Mouse (Mus musculus): ENCODE results near the gene Pdlim3.
"Not testable (repeated sequence)": the region's sequence is repeated elsewhere in the genome, so short reads cannot be mapped to it uniquely, and the experiment has no call there.

The Pdlim3 gene

DNA sequence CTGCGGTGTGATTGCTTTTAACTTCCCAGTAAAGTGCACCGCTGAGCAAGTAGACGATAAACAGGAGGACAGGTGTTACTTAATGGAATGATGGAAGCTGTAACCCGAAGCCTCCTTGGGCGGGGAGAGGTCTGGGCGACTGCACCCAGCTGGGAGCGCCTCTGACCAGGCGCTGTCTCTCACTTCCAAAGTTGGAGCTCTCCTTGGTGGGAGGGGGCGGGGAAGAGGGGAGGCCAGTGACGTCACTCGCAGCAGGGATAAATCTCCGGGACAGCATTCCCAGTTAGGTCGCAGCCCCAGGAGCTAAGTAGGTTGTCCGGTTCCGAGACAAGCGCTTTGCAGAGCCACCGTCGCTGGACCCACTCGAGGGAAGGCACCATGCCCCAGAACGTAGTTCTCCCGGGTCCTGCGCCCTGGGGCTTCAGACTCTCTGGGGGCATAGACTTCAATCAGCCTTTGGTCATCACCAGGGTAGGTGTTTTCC is at the start of gene Pdlim3:
Gene Pdlim3, plus strand, starts transcription at position 260 of the 484 bp plus-strand sequence.
- no peak for DNase-seq

DNA sequence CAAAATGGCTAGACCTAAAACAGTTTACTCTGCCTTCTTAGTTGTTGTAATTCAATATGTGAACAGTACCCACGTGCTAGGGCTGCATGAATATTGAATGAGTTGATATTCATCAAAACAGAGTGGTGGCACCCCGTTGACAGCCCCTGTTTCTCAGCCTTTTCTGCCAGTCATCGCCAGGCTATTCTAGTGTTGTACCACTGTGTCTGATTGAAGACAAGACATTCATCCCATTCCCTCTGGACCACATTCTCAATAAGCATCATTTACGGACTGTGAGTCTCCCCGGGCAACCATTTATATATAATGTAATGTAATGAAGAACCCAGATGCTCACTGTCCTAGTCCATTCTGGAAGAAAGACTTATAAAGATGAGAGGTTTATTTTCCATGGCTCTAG is 42.0 kb upstream of the Pdlim3 start:
- no peak for DNase-seq

- peak; percentile 32 for DNase-seq
Observed at GRCm38 (mm10) chr8:45844097-45844885, 41.0 kb upstream of the Pdlim3 start.

GRCm38 (mm10) chr8:45844911-45845481 is 40.3 kb upstream of the Pdlim3 start:
- no peak for DNase-seq

- no peak for DNase-seq
Observed at GRCm38 (mm10) chr8:45845906-45846305, 39.4 kb upstream of the Pdlim3 start.

GRCm38 (mm10) chr8:45855118-45855517 is 30.1 kb upstream of the Pdlim3 start:
- no peak for DNase-seq

DNA sequence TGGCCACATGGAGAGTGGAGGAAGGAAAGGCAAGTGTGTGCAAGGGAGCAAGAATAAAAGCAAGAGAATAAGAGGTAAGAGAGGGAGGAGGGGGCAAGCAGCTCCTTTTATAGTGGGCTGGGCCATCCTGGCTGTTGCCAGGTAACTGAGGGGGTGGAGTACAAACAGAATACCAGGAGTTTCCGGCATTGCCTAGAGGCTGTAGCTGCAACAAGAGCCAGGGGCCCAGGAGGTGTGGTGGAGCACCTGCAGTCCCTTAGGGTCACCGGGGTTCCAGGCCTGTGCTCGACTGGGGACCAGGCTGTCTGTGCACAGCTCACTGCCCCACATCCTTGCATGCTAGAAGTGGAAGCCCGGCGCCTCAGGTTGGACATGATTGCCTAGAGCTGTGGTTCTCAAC is 27.5 kb upstream of the Pdlim3 start:
- DNase-seq, result no peak

DNA sequence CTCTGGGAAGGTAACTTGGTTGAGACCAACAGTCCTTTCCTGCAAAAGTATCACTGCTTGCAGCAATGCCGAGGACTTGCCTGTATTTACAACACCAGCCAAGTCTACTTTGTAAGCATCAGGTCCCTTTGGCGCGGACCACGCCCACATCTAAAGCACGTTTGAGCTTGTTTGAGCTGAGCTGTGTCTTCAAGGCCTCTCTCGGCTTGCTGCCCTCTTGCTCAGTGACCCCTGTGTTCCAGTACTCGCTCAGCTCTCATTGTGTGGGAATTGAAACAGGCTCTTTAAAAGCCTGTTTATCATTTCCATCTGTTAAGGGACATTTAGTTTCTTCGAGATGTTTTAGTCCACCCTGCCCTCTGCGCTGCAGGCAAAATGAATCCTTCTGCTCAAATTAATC is 26.9 kb upstream of the Pdlim3 start:
- DNase-seq, result no peak

DNA sequence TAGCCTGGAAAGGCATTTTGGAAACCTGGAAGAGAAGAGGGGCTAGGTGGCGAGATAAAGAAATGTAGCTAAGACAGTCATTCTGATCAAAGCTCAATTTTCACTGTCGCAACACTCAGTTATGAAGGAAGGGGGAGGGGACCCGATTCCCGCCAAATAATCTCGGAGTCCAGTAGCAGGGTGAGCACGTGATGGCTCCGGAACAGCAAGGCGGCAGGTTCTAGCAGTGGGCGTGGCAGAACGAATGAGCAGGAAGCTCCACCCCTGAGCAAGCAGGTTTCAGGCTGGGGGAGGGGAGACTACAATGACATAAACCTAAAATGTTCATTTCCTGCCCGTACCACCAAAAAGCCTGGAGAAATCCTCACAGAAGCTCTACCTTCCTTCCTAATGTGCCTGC is 13.7 kb upstream of the Pdlim3 start:
- not testable (repeated sequence) for DNase-seq

GRCm38 (mm10) chr8:45872077-45872476 is 13.2 kb upstream of the Pdlim3 start:
- DNase-seq, result no peak

DNA sequence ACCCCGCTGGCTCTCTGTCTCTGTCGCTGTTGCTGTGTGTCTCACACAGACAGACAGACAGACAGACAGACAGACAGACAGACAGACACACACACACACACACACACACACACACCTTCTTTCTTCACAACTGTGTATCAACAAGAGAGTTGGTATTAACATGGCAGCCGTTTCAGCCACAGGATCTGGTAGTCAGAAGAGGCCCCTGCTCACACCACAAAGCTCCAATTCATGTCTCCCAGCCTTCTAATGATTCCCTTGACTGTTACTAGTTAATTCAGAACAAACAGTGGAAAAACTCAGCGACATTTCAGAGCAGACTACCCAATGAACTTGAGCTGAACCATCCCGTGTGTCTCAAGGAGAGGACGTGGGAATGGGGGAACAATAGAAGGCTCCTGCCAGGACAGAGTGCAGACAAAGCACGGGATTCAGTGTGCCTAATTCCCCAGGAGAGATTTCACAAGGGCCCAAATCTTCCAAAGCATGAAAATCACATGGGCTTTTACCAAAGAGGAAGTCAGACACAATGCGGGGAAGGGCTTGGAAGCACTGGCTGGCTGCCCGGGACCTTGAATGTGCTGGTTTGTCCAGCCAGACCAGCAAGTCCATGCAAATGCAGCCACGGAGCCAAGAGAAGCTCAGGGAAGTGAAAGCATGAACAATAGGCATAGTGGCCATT is 10.2 kb upstream of the Pdlim3 start:
- peak; percentile 40 for DNase-seq

DNA sequence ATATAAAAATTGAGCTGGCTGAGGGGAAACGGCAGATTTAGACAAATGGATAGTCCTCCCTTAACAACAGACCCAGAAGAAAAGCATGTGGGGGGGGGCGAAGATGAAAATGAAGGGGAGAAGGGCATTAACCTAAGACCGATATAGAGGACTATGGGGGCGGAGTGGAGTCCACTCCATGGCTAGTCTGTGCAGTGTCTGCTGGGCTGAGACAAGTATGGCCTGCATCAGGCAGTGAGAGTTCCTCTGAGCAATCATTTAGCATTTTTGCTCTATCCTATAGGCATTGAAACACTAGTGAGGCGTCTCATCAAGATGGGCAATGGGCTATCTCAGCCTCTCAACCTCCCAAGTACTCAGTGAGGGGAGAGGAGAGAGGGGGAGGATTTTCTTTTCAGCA is 8.9 kb upstream of the Pdlim3 start:
- DNase-seq, result no peak

DNA sequence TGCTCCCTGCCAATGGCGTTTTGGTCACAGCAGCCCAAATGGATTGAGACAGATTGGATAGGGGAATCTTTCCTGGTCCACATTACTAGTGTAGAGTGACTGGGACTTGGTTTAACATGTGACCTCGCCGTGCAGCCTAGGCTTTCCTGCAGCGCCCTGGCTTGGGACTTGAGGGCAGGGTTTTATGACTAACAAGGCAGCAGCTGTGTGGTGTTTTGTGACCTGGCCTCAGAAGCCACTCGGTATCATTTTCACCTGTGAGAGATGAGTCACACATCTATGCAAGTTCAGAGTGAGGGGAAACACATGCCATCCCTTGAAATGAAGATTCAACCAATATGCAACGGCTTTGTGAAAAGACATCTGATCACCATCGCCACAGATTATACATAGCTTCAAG is 7.6 kb upstream of the Pdlim3 start:
- DNase-seq, result no peak

GRCm38 (mm10) chr8:45880457-45880856 is 4.8 kb upstream of the Pdlim3 start:
- no peak for DNase-seq

- no peak for DNase-seq
Observed at GRCm38 (mm10) chr8:45881726-45882125, 3.5 kb upstream of the Pdlim3 start.

DNA sequence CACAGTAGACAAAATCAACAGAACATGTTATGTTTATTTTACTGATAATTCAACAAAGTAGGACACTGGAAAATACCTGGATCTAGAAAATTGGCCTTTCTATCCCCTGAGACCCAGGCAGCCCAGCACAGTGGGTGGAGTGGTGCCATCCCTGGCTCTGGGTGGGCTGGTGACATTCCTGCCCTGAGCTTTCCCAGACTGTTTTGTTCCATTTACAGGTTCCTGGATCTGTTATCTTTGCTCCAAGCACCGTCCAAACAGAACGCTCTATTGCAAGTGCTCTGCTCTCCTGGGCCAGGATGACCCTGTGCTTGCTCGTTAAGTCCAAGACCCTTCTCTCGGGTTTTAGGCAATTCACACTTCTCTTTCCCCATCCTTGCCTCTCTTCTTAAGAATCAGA is 1.5 kb upstream of the Pdlim3 start:
- no peak for DNase-seq

DNA sequence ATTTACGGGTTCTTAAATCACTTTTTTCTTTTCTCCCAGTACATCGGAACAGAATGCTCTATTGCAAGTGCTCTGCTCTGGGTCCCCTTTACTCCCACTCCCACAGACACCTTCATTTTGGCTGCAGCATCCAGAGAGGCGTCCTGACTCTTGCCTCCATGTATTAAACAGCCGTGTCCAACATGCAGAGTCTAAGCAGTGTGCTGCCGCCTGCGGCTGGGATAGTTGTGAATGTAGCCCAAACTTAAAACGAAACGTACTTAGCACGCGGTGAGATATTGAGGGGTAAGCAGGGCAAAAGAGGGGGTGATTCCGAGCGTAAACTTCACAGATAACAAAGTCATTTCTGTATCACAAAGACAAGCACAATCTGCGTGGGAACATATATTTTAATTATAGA is 709 bp upstream of the Pdlim3 start:
- peak; percentile 14 for DNase-seq

DNA sequence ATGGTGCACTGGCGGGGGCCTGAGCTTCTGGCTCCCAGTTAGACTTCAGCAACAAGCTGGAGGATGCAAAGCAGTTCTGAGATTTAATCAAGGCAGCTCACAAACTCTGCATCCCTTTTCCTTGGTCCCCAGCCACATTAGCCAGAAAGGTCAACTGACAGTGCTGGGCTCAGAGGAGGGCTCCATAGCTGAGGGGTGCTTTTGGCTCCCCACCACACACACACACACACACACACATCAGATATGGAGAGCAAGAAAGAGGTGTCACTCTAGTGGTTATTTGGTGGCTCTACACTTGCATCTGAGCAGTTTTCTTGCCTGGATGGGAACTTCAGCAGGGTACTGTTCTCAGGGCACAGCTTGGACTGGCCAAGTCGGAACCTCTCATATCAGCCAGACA is 514 bp downstream of the Pdlim3 start:
- DNase-seq, result no peak

DNA sequence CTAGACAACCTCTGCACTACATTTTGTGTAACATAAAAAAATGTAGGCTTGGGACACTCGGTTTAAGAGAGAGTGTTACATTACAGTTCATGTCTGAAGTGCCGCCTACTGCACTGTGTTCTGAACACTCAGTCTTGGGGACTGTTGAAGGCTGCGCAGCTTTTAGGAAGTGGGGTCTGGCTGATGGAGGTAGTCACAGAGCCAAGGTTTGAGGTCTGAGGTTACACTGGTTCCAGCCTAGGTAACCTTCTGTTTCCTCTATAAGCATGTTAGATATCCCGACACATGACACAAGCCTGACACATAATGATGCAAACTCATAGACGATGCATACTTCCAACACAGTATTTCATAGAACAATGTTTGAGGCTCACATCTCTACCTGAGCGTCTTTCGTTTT is 4.5 kb downstream of the Pdlim3 start:
- no peak for DNase-seq

- no peak for DNase-seq
Observed at GRCm38 (mm10) chr8:45896590-45896989, 11.3 kb downstream of the Pdlim3 start.

DNA sequence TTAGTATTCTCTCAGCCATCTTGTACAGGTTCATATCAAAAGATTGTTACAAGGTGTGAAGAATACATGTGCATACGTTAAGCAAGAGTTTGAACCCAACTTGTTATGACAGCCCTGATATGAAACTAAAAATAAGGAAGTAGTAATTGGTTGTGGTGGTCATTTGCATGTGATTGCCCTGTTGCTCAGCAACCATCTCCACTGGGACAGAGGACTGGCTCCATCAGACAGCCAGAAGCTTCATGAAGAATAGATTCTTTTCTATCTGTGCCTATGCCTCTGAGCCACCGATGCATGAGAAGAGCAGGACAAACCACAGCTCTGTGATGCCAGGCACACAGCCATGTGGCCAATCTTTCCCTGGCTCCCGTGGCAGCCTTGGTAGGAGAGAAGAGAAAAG is 14.5 kb downstream of the Pdlim3 start:
- DNase-seq, result no peak

GRCm38 (mm10) chr8:45901626-45902025 is 16.4 kb downstream of the Pdlim3 start:
- no peak for DNase-seq

DNA sequence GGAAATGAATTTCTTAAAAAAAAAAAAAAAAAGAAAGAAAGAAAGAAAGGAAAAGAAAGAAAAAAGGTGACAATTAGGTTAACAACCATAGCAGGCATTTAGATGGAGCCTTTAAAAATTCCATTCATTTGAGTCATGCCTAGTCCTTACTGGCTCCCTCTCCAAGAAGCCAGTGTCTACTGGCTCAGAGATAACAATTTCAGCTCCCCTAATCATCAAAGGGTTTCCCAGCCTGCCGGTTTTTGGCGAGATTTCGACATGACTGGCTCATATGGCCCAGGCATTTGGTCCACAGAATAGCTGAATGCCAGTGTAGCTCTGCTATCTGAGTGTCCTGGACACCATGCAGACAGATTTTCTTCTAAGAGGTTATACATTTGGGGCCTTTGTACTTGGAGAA is 18.4 kb downstream of the Pdlim3 start:
- no peak for DNase-seq

DNA sequence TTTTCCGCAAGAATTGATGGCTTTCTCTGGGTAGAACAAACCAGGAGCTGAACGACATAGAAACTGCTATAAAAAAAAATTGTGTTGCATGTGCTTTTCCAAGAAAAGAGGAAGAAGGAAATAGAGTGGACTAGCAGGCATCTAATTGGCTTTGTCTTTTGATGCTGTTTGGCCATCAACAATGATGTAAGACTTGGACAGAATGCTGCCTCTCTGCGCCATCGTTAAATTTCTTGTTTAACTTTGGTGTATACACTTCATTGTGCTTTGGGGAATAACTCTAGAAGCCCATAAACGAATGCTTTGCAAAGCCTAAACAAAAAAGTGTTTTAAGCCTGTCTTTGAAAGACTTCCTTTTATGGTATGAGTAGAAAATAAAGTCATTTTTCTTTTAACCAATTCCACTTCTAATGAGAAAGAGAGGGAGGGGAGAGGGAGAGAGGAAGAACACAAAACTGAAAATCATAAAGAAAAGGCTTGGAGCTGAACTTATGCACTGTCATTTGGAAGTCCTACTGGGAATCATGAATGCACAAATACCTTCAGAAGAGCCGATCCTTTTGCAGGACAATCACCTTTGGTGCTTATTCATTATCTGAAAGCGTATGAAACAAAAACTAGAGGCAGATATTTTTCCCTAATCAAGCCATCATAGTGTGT is 20.5 kb downstream of the Pdlim3 start:
- DNase-seq, result no peak
